Mouse (Mus musculus) liver, embryonic 18 days (tissue): ENCODE measurements around the gene Ppp1cc. TPM values are rescaled to one million over a fixed set of nuclear protein-coding genes. Genes with fewer than 3 reads are reported as not detected.

Experiments
- polyA plus RNA-seq: library from polyadenylated mRNA; depleted of rRNA; stranded (reverse); fragments of >200 nt; gene quantifications from 2 replicates; pipeline ENCODE4 v1.2.3, GENCODE M21; 2012; rRNA removed

The Ppp1cc gene
- polyA plus RNA-seq = 92.4 and 99.2 TPM in 2 replicates

GRCm38 (mm10) chr5:122157827-122158381 is at the start of gene Ppp1cc:
Ppp1cc (plus strand) TSS chr5:122158278.

DNA sequence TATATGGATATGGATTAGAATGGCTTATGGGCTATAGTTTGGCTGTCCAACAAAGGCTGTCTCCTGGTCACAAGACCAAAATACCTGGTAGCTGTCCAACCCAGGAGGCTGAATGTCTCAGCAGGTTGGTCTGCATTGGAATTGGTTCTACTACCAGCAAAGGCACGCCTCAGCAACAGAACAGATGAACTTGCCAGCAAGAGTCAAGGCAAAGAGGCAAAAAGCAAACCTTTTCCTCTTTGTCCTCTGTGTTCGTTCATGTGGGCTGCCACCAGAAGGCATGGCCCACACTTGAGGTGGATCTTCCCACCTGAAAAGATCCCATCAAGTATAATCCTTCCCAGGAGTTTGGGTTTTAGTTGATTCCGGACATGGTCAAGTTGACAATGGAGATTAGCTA is 17.4 kb upstream of the Ppp1cc start, which contains the start of gene Ccdc63:
TSS of gene Ccdc63 (minus strand) at position 101 of the 400 bp plus-strand sequence.

DNA sequence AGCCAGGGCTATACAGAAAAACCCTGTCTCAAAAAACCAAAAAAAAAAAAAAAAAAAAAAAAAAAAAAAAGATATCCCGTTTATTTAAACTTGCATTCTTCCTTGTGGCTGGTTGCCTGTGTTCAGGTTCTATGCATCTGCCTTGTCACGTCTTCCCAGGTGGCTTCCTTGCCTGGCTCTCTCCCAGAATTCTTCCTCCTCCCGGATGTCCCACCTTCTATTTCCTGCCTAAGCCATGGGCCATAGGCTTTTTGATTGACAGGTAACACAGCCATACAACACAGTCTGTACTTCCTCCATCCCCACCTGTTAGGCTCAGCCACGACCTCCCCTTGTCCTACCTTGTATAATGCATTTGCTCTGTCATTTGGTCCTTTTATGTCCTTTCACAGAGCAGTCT is 48.4 kb downstream of the Ppp1cc start, which contains the start of gene Hvcn1:
TSS of gene Hvcn1 (plus strand) at position 330 of the 400 bp plus-strand sequence.

Other genes with a start within 250 kb of the Ppp1cc start
- 12.2 and 18.9 TPM in 2 replicates for gene Cux2, start 108.2 kb upstream of the Ppp1cc start, polyA plus RNA-seq
- gene Myl2, start 57.3 kb upstream of the Ppp1cc start, polyA plus RNA-seq = 0.17 and 0.55 TPM in 2 replicates
- gene Ccdc63, start 17.5 kb upstream of the Ppp1cc start, polyA plus RNA-seq = 0.07 and 0.19 TPM in 2 replicates
- 5.8 and 6.8 TPM in 2 replicates for gene Hvcn1, start 48.5 kb downstream of the Ppp1cc start, polyA plus RNA-seq
- 2.6 and 3.0 TPM in 2 replicates for gene Tctn1, start 106.2 kb downstream of the Ppp1cc start, polyA plus RNA-seq
- 7.6 and 10.1 TPM in 2 replicates for gene Pptc7, start 126.1 kb downstream of the Ppp1cc start, polyA plus RNA-seq
- gene Rad9b, start 196.0 kb downstream of the Ppp1cc start, polyA plus RNA-seq = 2.7 and 3.0 TPM in 2 replicates
- gene Vps29, start 196.1 kb downstream of the Ppp1cc start, polyA plus RNA-seq = 47.9 and 55.7 TPM in 2 replicates
- gene Gpn3, start 213.6 kb downstream of the Ppp1cc start, polyA plus RNA-seq = 24.4 and 29.1 TPM in 2 replicates
- 13.8 and 14.0 TPM in 2 replicates for gene Fam216a, start 214.1 kb downstream of the Ppp1cc start, polyA plus RNA-seq
- gene Arpc3, start 233.6 kb downstream of the Ppp1cc start, polyA plus RNA-seq = 159 and 165 TPM in 2 replicates